Comparison of ENCODE assay signal across 14 mouse cellular contexts in the genomic region with DNA sequence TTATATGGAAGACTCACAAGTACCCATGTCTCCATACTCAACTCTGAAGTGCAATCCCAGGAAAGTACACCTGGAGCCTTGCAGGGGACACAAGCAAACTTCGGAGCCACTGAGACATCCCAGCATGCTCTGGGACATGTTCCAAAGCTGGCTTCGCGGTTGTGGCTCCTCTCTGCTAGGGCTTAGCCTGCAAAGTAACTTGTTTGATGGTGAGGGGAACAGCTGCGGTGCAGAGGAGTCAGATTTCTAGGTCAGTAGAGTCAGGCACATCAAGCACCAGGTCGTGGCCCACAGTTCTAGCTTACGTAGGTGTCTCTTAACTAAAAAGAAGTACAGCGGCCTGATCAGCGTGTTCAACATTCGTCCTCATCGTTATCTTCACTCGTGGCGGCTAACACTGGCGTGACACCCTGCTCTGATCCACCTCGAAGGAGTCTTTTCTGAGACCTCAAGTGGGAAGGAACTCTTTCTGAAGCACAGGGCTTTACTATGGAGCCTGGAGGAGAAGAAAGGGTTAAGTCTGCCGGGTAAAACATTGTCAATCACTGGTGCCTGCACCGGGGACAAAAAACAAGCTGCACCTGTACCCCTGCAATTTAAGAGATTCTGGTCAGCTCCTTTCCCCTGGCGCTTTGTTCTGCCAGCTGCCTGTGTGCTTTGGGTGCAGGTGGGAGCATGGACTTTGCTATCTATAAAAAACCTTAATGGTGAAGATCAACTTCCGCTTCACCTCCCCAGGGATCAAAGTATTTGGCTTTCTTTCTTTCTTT.
DNase-seq lines count a peak whose midpoint lies in the region; ATAC-seq and TF ChIP-seq lines count a peak whose summit lies in the region.
"Had no signal": no experiment of that assay in that cellular context is flagged by ENCODE, and none has a peak within 500 bp of the region (broad histone marks: within the 10 kb centered on the region; RNA-seq: fewer than 3 reads in every experiment).

No protein-coding gene starts in this region.

- no peak for DNase-seq in kidney, adult 18-20 months
- DNase-seq in T-cell, adult 2 months (ENCODE audit: low spot score) = peak; percentile 47
- peak; percentile 87 for DNase-seq in thymus, postnatal 25 days
- DNase-seq in right cerebral cortex, adult 2 months (ENCODE audit: low spot score in 2 of 2) = no peak
- no peak for DNase-seq in frontal cortex, postnatal 14 days (ENCODE audit: low spot score in 2 of 2)
- DNase-seq: cerebellum, adult 9-11 months had no signal

- H3K4me2 ChIP-seq in kidney, embryonic 15.5 days = 0 out of 2 replicates have a peak overlapping the region, but pooled peaks have one; percentile 1
- no peak overlapping the region for H3K4me2 ChIP-seq in forebrain, embryonic 15.5 days (replicated peaks)
- H3K4me2 ChIP-seq: heart, embryonic 12.5 days; hindbrain, embryonic 12.5 days had no signal

- H3K4me3 ChIP-seq in kidney, embryonic 15.5 days (replicated peaks) = no peak overlapping the region
- peak overlapping the region; percentile 11; the same call in 1 of the 2 replicates for H3K4me3 ChIP-seq in small intestine, adult 2 months (ENCODE audit: low read depth, low read length)
- no peak overlapping the region for H3K4me3 ChIP-seq in forebrain, embryonic 15.5 days
- H3K4me3 ChIP-seq: heart, embryonic 12.5 days; hindbrain, embryonic 12.5 days; left cerebral cortex, adult 2 months had no signal

- H3K27ac ChIP-seq in kidney, embryonic 15.5 days = peak overlapping the region; percentile 19; the same call in 1 of the 2 replicates
- H3K27ac ChIP-seq in small intestine, adult 2 months (ENCODE audit: insufficient read depth, low read depth, low read length) = peak overlapping the region; percentile 97
- no peak overlapping the region for H3K27ac ChIP-seq in forebrain, embryonic 15.5 days (replicated peaks)
- H3K27ac ChIP-seq: hindbrain, embryonic 12.5 days; kidney, postnatal 0 days; left cerebral cortex, adult 2 months had no signal

- peaks cover 27% of the 10 kb centered on the region for H3K4me1 ChIP-seq in kidney, embryonic 15.5 days
- peaks cover 18% of the 10 kb centered on the region for H3K4me1 ChIP-seq in small intestine, adult 2 months (ENCODE audit: control insufficient read depth, insufficient read depth, insufficient read length, low read length)
- H3K4me1 ChIP-seq in forebrain, embryonic 15.5 days = peaks cover 5% of the 10 kb centered on the region; the same call in 1 of the 2 replicates
- H3K4me1 ChIP-seq: heart, embryonic 12.5 days had no signal

- no peak; the same call in 1 of the 2 replicates for ATAC-seq in kidney, embryonic 15.5 days (replicated peaks; ENCODE audit: low FRiP score)
- no peak for ATAC-seq in forebrain, embryonic 15.5 days (replicated peaks)
- ATAC-seq: lung, postnatal 0 days had no signal

- H3K9ac ChIP-seq in kidney, embryonic 15.5 days = no peak overlapping the region
- H3K9ac ChIP-seq in forebrain, embryonic 15.5 days (replicated peaks) = no peak overlapping the region
- H3K9ac ChIP-seq: heart, embryonic 12.5 days; hindbrain, embryonic 12.5 days had no signal

- no peaks in the 10 kb centered on the region for H3K27me3 ChIP-seq in kidney, embryonic 15.5 days
- no peaks in the 10 kb centered on the region for H3K27me3 ChIP-seq in small intestine, adult 2 months (ENCODE audit: control insufficient read depth, insufficient read depth, low read length)
- H3K27me3 ChIP-seq in forebrain, embryonic 15.5 days = peaks cover 3% of the 10 kb centered on the region; the same call in 1 of the 2 replicates
- H3K27me3 ChIP-seq: heart, embryonic 12.5 days had no signal

- TF ChIP-seq POLR2A in small intestine, adult 2 months (IDR thresholded peaks at IDR 0.05; ENCODE audit: low read depth, low read length) = no peak

- no peaks in the 10 kb centered on the region for H3K9me3 ChIP-seq in kidney, embryonic 15.5 days (replicated peaks)
- H3K9me3 ChIP-seq in forebrain, embryonic 15.5 days = no peaks in the 10 kb centered on the region
- H3K9me3 ChIP-seq: heart, embryonic 12.5 days had no signal

- no peaks in the 10 kb centered on the region for H3K36me3 ChIP-seq in kidney, embryonic 15.5 days
- H3K36me3 ChIP-seq in small intestine, adult 2 months (ENCODE audit: control insufficient read depth, insufficient read depth, low read length) = no peaks in the 10 kb centered on the region
- H3K36me3 ChIP-seq in forebrain, embryonic 15.5 days = no peaks in the 10 kb centered on the region
- H3K36me3 ChIP-seq: heart, embryonic 12.5 days; hindbrain, embryonic 12.5 days had no signal

- TF ChIP-seq CTCF in small intestine, adult 2 months (IDR thresholded peaks at IDR 0.05; ENCODE audit: extremely low read depth, insufficient read length, insufficient replicate concordance, low read depth, low read length) = no peak

- WGBS in kidney, embryonic 15.5 days = 40% methylated on average over 18 of the region's 18 CpGs
- WGBS in small intestine, adult 2 months = 24% methylated on average over 18 of the region's 18 CpGs
- WGBS in forebrain, embryonic 15.5 days = 54% methylated on average over 18 of the region's 18 CpGs

Comparison
In these comparisons a context has a peak if more than half of its experiments do, and no peak if none do; other contexts are left out.
1. DNase-seq: peak in T-cell, adult 2 months (single experiment) and thymus, postnatal 25 days (single experiment); none in kidney, adult 18-20 months (single experiment), right cerebral cortex, adult 2 months (0 of 2) and frontal cortex, postnatal 14 days (0 of 2).